Mouse (Mus musculus) erythroid progenitor cell, adult 5-6 weeks (primary cell): ENCODE measurements around the gene Fbxw8. TPM values are rescaled to one million over a fixed set of nuclear protein-coding genes. Genes with fewer than 3 reads are reported as not detected.

Source experiments
- ATAC-seq: replicated peaks from 2 replicates; pipeline ENCODE4 v1.8.0; 2016; ENCODE audit warnings: moderate number of reproducible peaks, mild to moderate bottlenecking, moderate TSS enrichment, inconsistent platforms; ENCODE audit not compliant: poor library complexity, low FRiP score, severe bottlenecking
- total RNA-seq, 2 experiments: library from RNA; stranded (forward) in 1 of 2; stranded (reverse) in 1 of 2; fragments of 150-400 nt in 1 of 2; fragments of 186-747, 209-891 nt in 1 of 2; gene quantifications; 2 replicates each; pipeline versions ENCODE4 v1.2.3 to v1.2.4; 2015 to 2017; ENCODE audit warnings: low replicate concordance in 2 of 2

The Fbxw8 gene
- total RNA-seq, 2 experiments from 2014 or later, result 0.30 to 0.84 TPM

GRCm38 (mm10) chr5:118113043-118113442 is 42.2 kb downstream of the Fbxw8 start:
- ATAC-seq, result no peak

- no peak for ATAC-seq
Measured at GRCm38 (mm10) chr5:118108794-118109440, 46.3 kb downstream of the Fbxw8 start.

GRCm38 (mm10) chr5:118108124-118108793 is 47.0 kb downstream of the Fbxw8 start:
- no peak for ATAC-seq

GRCm38 (mm10) chr5:118106667-118107066 is 48.6 kb downstream of the Fbxw8 start:
- no peak for ATAC-seq

GRCm38 (mm10) chr5:118105536-118105935 is 49.7 kb downstream of the Fbxw8 start:
- ATAC-seq, result no peak

GRCm38 (mm10) chr5:118099870-118100478 is 55.3 kb downstream of the Fbxw8 start:
- no peak for ATAC-seq

GRCm38 (mm10) chr5:118099069-118099869 is 56.0 kb downstream of the Fbxw8 start:
- ATAC-seq, result no peak

- no peak for ATAC-seq
Measured at GRCm38 (mm10) chr5:118096317-118096716, 58.9 kb downstream of the Fbxw8 start.

- ATAC-seq, result no peak
Measured at GRCm38 (mm10) chr5:118095849-118096248, 59.4 kb downstream of the Fbxw8 start.

GRCm38 (mm10) chr5:118095433-118095832 is 59.8 kb downstream of the Fbxw8 start:
- no peak for ATAC-seq

- ATAC-seq, result no peak
Measured at GRCm38 (mm10) chr5:118093321-118094035, 61.8 kb downstream of the Fbxw8 start.

- no peak for ATAC-seq
Measured at GRCm38 (mm10) chr5:118090837-118091236, 64.4 kb downstream of the Fbxw8 start.

- ATAC-seq, result no peak
Measured at GRCm38 (mm10) chr5:118090101-118090500, 65.2 kb downstream of the Fbxw8 start.

- ATAC-seq, result no peak
Measured at GRCm38 (mm10) chr5:118089102-118089501, 66.2 kb downstream of the Fbxw8 start.

GRCm38 (mm10) chr5:118086956-118087355 is 68.3 kb downstream of the Fbxw8 start:
- ATAC-seq, result no peak

- no peak for ATAC-seq
Measured at GRCm38 (mm10) chr5:118085313-118085712, 70.0 kb downstream of the Fbxw8 start.

GRCm38 (mm10) chr5:118084171-118084727 is 71.0 kb downstream of the Fbxw8 start:
- ATAC-seq, result no peak

- no peak for ATAC-seq
Measured at GRCm38 (mm10) chr5:118083060-118083638, 72.1 kb downstream of the Fbxw8 start.

- ATAC-seq, result no peak
Measured at GRCm38 (mm10) chr5:118081996-118082395, 73.3 kb downstream of the Fbxw8 start.
